In the genomic region with DNA sequence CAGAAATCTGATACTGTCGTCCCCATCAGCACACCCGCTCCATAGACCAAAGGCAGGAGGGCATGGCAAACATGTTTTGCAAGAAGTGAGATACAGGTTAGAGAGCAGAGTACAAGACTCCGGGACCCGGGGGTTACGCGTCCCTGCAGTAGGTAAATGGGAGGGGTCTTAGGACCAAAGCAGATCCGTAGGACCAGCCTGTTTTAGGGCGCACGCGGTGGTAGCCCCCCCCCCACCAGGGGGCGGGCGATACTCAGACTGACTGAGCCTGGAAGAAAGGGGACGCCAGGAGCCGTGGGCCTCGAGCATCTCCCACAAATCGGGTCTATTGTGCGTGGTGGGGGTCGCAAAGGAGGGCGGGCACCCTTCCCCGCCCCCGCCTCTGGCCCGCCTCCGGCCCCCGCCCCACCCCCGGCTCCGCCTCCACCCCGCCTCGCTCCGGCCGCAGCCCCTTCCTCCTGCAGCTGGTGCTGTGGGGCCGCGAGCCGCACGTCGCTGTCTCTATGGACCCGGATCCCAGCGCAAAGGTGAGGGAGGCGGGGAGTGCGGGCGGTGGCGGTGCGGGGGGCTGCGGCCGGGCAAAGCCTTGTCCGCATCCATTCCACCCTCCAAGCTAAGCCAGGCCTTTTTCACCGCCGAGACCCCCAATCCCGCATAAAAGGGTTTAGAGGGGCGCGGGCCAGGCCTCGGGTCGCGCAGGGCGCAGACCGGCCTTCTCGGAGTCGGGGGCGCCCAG, we compare ENCODE assay signal across 8 mouse cellular contexts. TPM values are rescaled to one million over a fixed set of nuclear protein-coding genes. Genes with fewer than 3 reads are reported as not detected.
DNase-seq lines count a peak whose midpoint lies in the region; ATAC-seq and TF ChIP-seq lines count a peak whose summit lies in the region.

A gene (plus strand): TSS at position 271 of the 736 bp plus-strand sequence.

- H3K36me3 ChIP-seq in forebrain, embryonic 12.5 days (replicated peaks): peaks cover 15% of the 10 kb centered on the region; the same call in 1 of the 2 replicates
- H3K36me3 ChIP-seq in intestine, embryonic 15.5 days: no peaks in the 10 kb centered on the region
- H3K36me3 ChIP-seq in limb, embryonic 14.5 days (ENCODE audit: control insufficient read depth, insufficient read depth, low read length): peaks cover 10% of the 10 kb centered on the region
- peaks cover 7% of the 10 kb centered on the region for H3K36me3 ChIP-seq in neural tube, embryonic 12.5 days

- H3K4me3 ChIP-seq in forebrain, embryonic 12.5 days (replicated peaks): peak within 1 kb of the TSS; percentile 69
- H3K4me3 ChIP-seq in intestine, embryonic 15.5 days (replicated peaks): peak within 1 kb of the TSS; percentile 76
- peak within 1 kb of the TSS; percentile 74 for H3K4me3 ChIP-seq in limb, embryonic 14.5 days (replicated peaks; ENCODE audit: low read length)
- H3K4me3 ChIP-seq in neural tube, embryonic 12.5 days: peak within 1 kb of the TSS; percentile 75

- no peaks in the 10 kb centered on the region for H3K9me3 ChIP-seq in forebrain, embryonic 12.5 days
- no peaks in the 10 kb centered on the region for H3K9me3 ChIP-seq in intestine, embryonic 15.5 days
- H3K9me3 ChIP-seq in limb, embryonic 14.5 days (ENCODE audit: control insufficient read depth, low read length): no peaks in the 10 kb centered on the region
- H3K9me3 ChIP-seq in neural tube, embryonic 12.5 days: no peaks in the 10 kb centered on the region

- ATAC-seq in forebrain, embryonic 12.5 days (ENCODE audit: low FRiP score): peak; percentile 89
- peak; percentile 64 for ATAC-seq in intestine, embryonic 15.5 days
- peak; percentile 73 for ATAC-seq in limb, embryonic 14.5 days (ENCODE audit: low FRiP score, low read depth)
- peak; percentile 74 for ATAC-seq in neural tube, embryonic 12.5 days (ENCODE audit: low FRiP score, low read depth)

- H3K4me1 ChIP-seq in forebrain, embryonic 12.5 days: peaks cover 29% of the 10 kb centered on the region
- H3K4me1 ChIP-seq in intestine, embryonic 15.5 days (replicated peaks): peaks cover 26% of the 10 kb centered on the region
- H3K4me1 ChIP-seq in limb, embryonic 14.5 days (ENCODE audit: control insufficient read depth, insufficient read depth, low read length): peaks cover 16% of the 10 kb centered on the region; the same call in 1 of the 2 replicates
- H3K4me1 ChIP-seq in neural tube, embryonic 12.5 days: peaks cover 31% of the 10 kb centered on the region

- no peak for DNase-seq in left cerebral cortex, adult 18-20 months (ENCODE audit: low spot score in 2 of 2)
- DNase-seq in left cerebral cortex, adult 11 months (ENCODE audit: low spot score): no peak
- peak; percentile 44 to 67 for DNase-seq in adrenal gland, postnatal 36 days
- peak; percentile 47 for DNase-seq in limb, embryonic 14.5 days (ENCODE audit: low spot score)
- DNase-seq in frontal cortex, postnatal 14 days (ENCODE audit: low spot score in 2 of 2): no peak

- H3K9ac ChIP-seq in forebrain, embryonic 12.5 days: peak within 1 kb of the TSS; percentile 83
- H3K9ac ChIP-seq in intestine, embryonic 15.5 days: peak within 1 kb of the TSS; percentile 81
- H3K9ac ChIP-seq in limb, embryonic 14.5 days (ENCODE audit: low read depth, low read length, severe bottlenecking): peak within 1 kb of the TSS; percentile 64
- peak within 1 kb of the TSS; percentile 85 for H3K9ac ChIP-seq in neural tube, embryonic 12.5 days

- peaks cover 9% of the 10 kb centered on the region; the same call in 1 of the 2 replicates for H3K27me3 ChIP-seq in forebrain, embryonic 12.5 days
- H3K27me3 ChIP-seq in intestine, embryonic 15.5 days (replicated peaks): no peaks in the 10 kb centered on the region
- no peaks in the 10 kb centered on the region for H3K27me3 ChIP-seq in limb, embryonic 14.5 days (ENCODE audit: control insufficient read depth, insufficient read depth, low read length)
- H3K27me3 ChIP-seq in neural tube, embryonic 12.5 days (replicated peaks): no peaks in the 10 kb centered on the region

- peak within 1 kb of the TSS; percentile 31; the same call in 1 of the 2 replicates for H3K27ac ChIP-seq in forebrain, embryonic 12.5 days
- peak within 1 kb of the TSS; percentile 93 for H3K27ac ChIP-seq in intestine, embryonic 15.5 days
- H3K27ac ChIP-seq in limb, embryonic 14.5 days (replicated peaks; ENCODE audit: low read depth, low read length): no peak within 1 kb of the TSS
- peak within 1 kb of the TSS; percentile 32 for H3K27ac ChIP-seq in neural tube, embryonic 12.5 days

- WGBS in forebrain, embryonic 12.5 days: under 1% methylated on average over 49 of the region's 58 CpGs
- under 1% methylated on average over 43 of the region's 58 CpGs for WGBS in intestine, embryonic 15.5 days
- WGBS in limb, embryonic 14.5 days: under 1% methylated on average over 32 of the region's 58 CpGs
- under 1% methylated on average over 53 of the region's 58 CpGs for WGBS in neural tube, embryonic 12.5 days

- peak within 1 kb of the TSS; percentile 97 for H3K4me2 ChIP-seq in forebrain, embryonic 12.5 days
- peak within 1 kb of the TSS; percentile 97 for H3K4me2 ChIP-seq in intestine, embryonic 15.5 days (replicated peaks)
- H3K4me2 ChIP-seq in limb, embryonic 14.5 days (replicated peaks; ENCODE audit: low read depth, low read length, severe bottlenecking): peak within 1 kb of the TSS; percentile 81
- peak within 1 kb of the TSS; percentile 83 for H3K4me2 ChIP-seq in neural tube, embryonic 12.5 days (replicated peaks)

- TF ChIP-seq POLR2A in limb, embryonic 14.5 days (IDR thresholded peaks at IDR 0.05; ENCODE audit: borderline replicate concordance, extremely low read depth, insufficient read depth, insufficient read length): no peak

RNA-seq across cellular contexts. Expression of the gene that starts here (rescaled TPM):
- total RNA-seq in left cerebral cortex, adult 18-20 months (2021): 10 to 100 TPM; 17.2 to 18.4 TPM
- 1 to 10 TPM; 4.2 to 5.6 TPM for total RNA-seq in adrenal gland, postnatal 36 days (2021)
- polyA plus RNA-seq in forebrain, embryonic 12.5 days (2016; fragmentation: Nextera tagmentation; extraction: Ambion mirVana): 7.0 and 7.5 TPM in 2 replicates
- 13.7 and 16.2 TPM in 2 replicates for polyA plus RNA-seq in intestine, embryonic 15.5 days (2015; fragmentation: Nextera tagmentation; extraction: Ambion mirVana)
- 61.3 and 79.8 TPM in 2 replicates for polyA plus RNA-seq in limb, embryonic 14.5 days (2012; rRNA removed)
- polyA plus RNA-seq in limb, embryonic 14.5 days (2014; fragmentation: Nextera tagmentation; extraction: Ambion mirVana): 5.4 and 7.3 TPM in 2 replicates
- polyA plus RNA-seq in neural tube, embryonic 12.5 days (2016; fragmentation: Nextera tagmentation; extraction: Ambion mirVana): 10.1 and 10.8 TPM in 2 replicates

Comparison
In these comparisons a context has a peak if more than half of its experiments do, and no peak if none do; other contexts are left out.
1. DNase-seq: peak in adrenal gland, postnatal 36 days (2 of 2) and limb, embryonic 14.5 days (single experiment); none in left cerebral cortex, adult 18-20 months (0 of 2), left cerebral cortex, adult 11 months (single experiment) and frontal cortex, postnatal 14 days (0 of 2).
2. Peak in every context shown above with its lines, with median percentiles within 50 percentile points of each other: ATAC-seq, H3K4me2 ChIP-seq, H3K4me3 ChIP-seq and H3K9ac ChIP-seq.